Mouse (Mus musculus) liver, embryonic 15.5 days (tissue): ENCODE data around the gene Mef2a. TPM values are rescaled to one million over a fixed set of nuclear protein-coding genes. Genes with fewer than 3 reads are reported as not detected.
A peak's percentile ranks its signal among the peaks of the same experiment; 100 is the strongest.

Source experiments
- ATAC-seq: fragments of 200-750 bp; cut with Nextera tagmentation; 2 replicates; pipeline ENCODE4 v1.8.0; 2017; ENCODE audit warnings: moderate number of reproducible peaks, mild to moderate bottlenecking, moderate library complexity; ENCODE audit not compliant: insufficient read depth
- H3K27ac ChIP-seq: fragments of 300-500 bp; sonication (generic); replicated peaks from 2 replicates; pipeline ENCODE4 v1.5.1; 2015; ENCODE audit warnings: mild to moderate bottlenecking, inconsistent platforms
- H3K27me3 ChIP-seq: fragments of 300-500 bp; sonication (generic); 2 replicates; pipeline ENCODE4 v1.6.1; 2015; ENCODE audit warnings: mild to moderate bottlenecking, inconsistent platforms
- H3K36me3 ChIP-seq: fragments of 300-500 bp; sonication (generic); replicated peaks from 2 replicates; pipeline ENCODE4 v1.6.1; 2015; ENCODE audit warnings: moderate library complexity, mild to moderate bottlenecking, inconsistent platforms
- H3K4me1 ChIP-seq: fragments of 300-500 bp; sonication (generic); replicated peaks from 2 replicates; pipeline ENCODE4 v1.6.1; 2015; ENCODE audit warnings: inconsistent platforms
- H3K4me2 ChIP-seq: fragments of 300-500 bp; sonication (generic); 2 replicates; pipeline ENCODE4 v1.6.1; 2015; ENCODE audit warnings: moderate library complexity, mild to moderate bottlenecking, inconsistent platforms
- H3K4me3 ChIP-seq: fragments of 300-500 bp; sonication (generic); replicated peaks from 2 replicates; pipeline ENCODE4 v1.5.1; 2015; ENCODE audit warnings: mild to moderate bottlenecking, inconsistent platforms
- H3K9ac ChIP-seq: fragments of 300-500 bp; sonication (generic); 2 replicates; pipeline ENCODE4 v1.6.1; 2015; ENCODE audit warnings: moderate library complexity, mild to moderate bottlenecking, inconsistent platforms
- H3K9me3 ChIP-seq: fragments of 300-500 bp; sonication (generic); replicated peaks from 2 replicates; pipeline ENCODE4 v1.6.1; 2016; ENCODE audit warnings: inconsistent platforms
- WGBS: fragments of 180-500 bp; shearing (Covaris S2); methylation state at CpG from one replicate; pipeline ENCODE4 v1.1.7; 2015; ENCODE audit warnings: mixed read lengths; ENCODE audit not compliant: insufficient replicate concordance; 5-methylcytosine and 5-hydroxymethylcytosine counted together
- polyA plus RNA-seq: library from polyadenylated mRNA; unstranded; fragments of >200 nt; fragmentation: Nextera tagmentation; extraction: Ambion mirVana; gene quantifications from 2 replicates; pipeline ENCODE4 v1.2.1, GENCODE M21; 2015

Mef2a gene
- polyA plus RNA-seq, 1 experiment from 2014 or later: 10.9 TPM

GRCm38 (mm10) chr7:67390760-67391159 is 18.1 kb upstream of the Mef2a start:
- Histone ChIP-seq H3K27me3 (no peaks in the 10 kb centered on the region), H3K9me3 (no peaks in the 10 kb centered on the region), H3K27ac (no peak overlapping the region), H3K9ac (no peak overlapping the region), H3K36me3 (no peaks in the 10 kb centered on the region), H3K4me2 (no peak overlapping the region), H3K4me3 (no peak overlapping the region), H3K4me1 (no peaks in the 10 kb centered on the region)
- 62% methylated on average over 5 of the region's 5 CpGs for WGBS
- ATAC-seq: no peak

DNA sequence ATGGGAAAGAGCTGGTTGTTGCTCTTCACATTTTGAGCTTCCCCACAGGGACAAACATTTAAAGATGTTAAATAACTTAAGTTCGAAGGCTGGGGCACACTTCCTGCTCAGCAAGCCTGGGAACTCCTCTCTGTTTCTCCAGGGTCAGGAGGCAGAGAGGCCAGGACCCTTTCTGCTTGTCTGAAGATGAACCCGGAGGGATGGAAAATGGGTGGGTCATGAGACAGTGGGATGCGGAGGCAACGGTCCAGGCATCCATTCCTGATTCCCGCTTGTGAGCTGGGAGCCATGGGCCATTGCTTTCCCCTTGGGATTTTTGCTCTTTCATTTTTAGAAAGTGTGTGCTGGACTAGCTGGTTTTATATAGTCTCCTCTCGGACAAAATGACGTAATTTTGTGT is 17.4 kb upstream of the Mef2a start:
- no peaks in the 10 kb centered on the region for H3K4me1 ChIP-seq
- no peaks in the 10 kb centered on the region for H3K36me3 ChIP-seq
- 0 out of 2 replicates have a peak, but pooled peaks cover 1% of the 10 kb centered on the region for H3K27me3 ChIP-seq
- H3K27ac ChIP-seq: no peak overlapping the region
- H3K9me3 ChIP-seq: no peaks in the 10 kb centered on the region
- no peak overlapping the region for H3K4me2 ChIP-seq
- 71% methylated on average over 7 of the region's 7 CpGs for WGBS
- H3K4me3 ChIP-seq: no peak overlapping the region
- ATAC-seq: no peak
- no peak overlapping the region for H3K9ac ChIP-seq

- no peak overlapping the region for H3K9ac ChIP-seq
- H3K4me2 ChIP-seq: no peak overlapping the region
- ATAC-seq: no peak
- H3K4me3 ChIP-seq: no peak overlapping the region
- H3K9me3 ChIP-seq: no peaks in the 10 kb centered on the region
- 0 out of 2 replicates have a peak, but pooled peaks cover 4% of the 10 kb centered on the region for H3K27me3 ChIP-seq
- H3K27ac ChIP-seq: no peak overlapping the region
- H3K4me1 ChIP-seq: no peaks in the 10 kb centered on the region
- WGBS: 64% methylated on average over 6 of the region's 6 CpGs
- H3K36me3 ChIP-seq: no peaks in the 10 kb centered on the region
These were observed 12.5 kb upstream of the Mef2a start for GRCm38 (mm10) chr7:67384942-67385872.

GRCm38 (mm10) chr7:67380174-67381129 is 7.8 kb upstream of the Mef2a start:
- H3K27me3 ChIP-seq: 0 out of 2 replicates have a peak, but pooled peaks cover 4% of the 10 kb centered on the region
- WGBS: 59% methylated on average over 6 of the region's 6 CpGs
- no peak overlapping the region for H3K4me3 ChIP-seq
- H3K9ac ChIP-seq: no peak overlapping the region
- H3K36me3 ChIP-seq: no peaks in the 10 kb centered on the region
- H3K4me1 ChIP-seq: no peaks in the 10 kb centered on the region
- H3K4me2 ChIP-seq: no peak overlapping the region
- no peaks in the 10 kb centered on the region for H3K9me3 ChIP-seq
- no peak for ATAC-seq
- H3K27ac ChIP-seq: no peak overlapping the region

- 76% methylated on average over 6 of the region's 6 CpGs for WGBS
- Histone ChIP-seq H3K27me3 (no peaks in the 10 kb centered on the region; the same call in 1 of the 2 replicates), H3K9ac (no peak overlapping the region), H3K27ac (no peak overlapping the region), H3K4me3 (no peak overlapping the region), H3K4me1 (peaks cover 20% of the 10 kb centered on the region), H3K4me2 (no peak overlapping the region), H3K9me3 (no peaks in the 10 kb centered on the region), H3K36me3 (no peaks in the 10 kb centered on the region)
- no peak for ATAC-seq
These were observed 4.1 kb upstream of the Mef2a start for GRCm38 (mm10) chr7:67376796-67377195.

- H3K4me2 ChIP-seq: peak overlapping the region; percentile 99
- no peak for ATAC-seq
- H3K9ac ChIP-seq: no peak overlapping the region
- no peaks in the 10 kb centered on the region for H3K9me3 ChIP-seq
- peak overlapping the region; percentile 92; the same call in 1 of the 2 replicates for H3K27ac ChIP-seq
- peak overlapping the region; percentile 91; the same call in 1 of the 2 replicates for H3K4me3 ChIP-seq
- WGBS: 17% methylated on average over 5 of the region's 5 CpGs
- peaks cover 29% of the 10 kb centered on the region for H3K4me1 ChIP-seq
- H3K27me3 ChIP-seq: no peaks in the 10 kb centered on the region; the same call in 1 of the 2 replicates
- H3K36me3 ChIP-seq: no peaks in the 10 kb centered on the region
These were observed 1.3 kb upstream of the Mef2a start for GRCm38 (mm10) chr7:67373975-67374374.

- Histone ChIP-seq H3K27me3 (no peaks in the 10 kb centered on the region; the same call in 1 of the 2 replicates), H3K27ac (peak overlapping the region; percentile 92), H3K4me1 (peaks cover 32% of the 10 kb centered on the region), H3K36me3 (no peaks in the 10 kb centered on the region), H3K9me3 (no peaks in the 10 kb centered on the region), H3K4me3 (peak overlapping the region; percentile 91), H3K4me2 (peak overlapping the region; percentile 99), H3K9ac (peak overlapping the region; percentile 95)
- WGBS: 12% methylated on average over 6 of the region's 6 CpGs
- ATAC-seq: no peak
These were observed 914 bp upstream of the Mef2a start for GRCm38 (mm10) chr7:67373584-67373960.

- ATAC-seq: peak; percentile 72
- under 1% methylated on average over 59 of the region's 75 CpGs for WGBS
These were observed 576 bp downstream of the Mef2a start for GRCm38 (mm10) chr7:67371891-67372672.

DNA sequence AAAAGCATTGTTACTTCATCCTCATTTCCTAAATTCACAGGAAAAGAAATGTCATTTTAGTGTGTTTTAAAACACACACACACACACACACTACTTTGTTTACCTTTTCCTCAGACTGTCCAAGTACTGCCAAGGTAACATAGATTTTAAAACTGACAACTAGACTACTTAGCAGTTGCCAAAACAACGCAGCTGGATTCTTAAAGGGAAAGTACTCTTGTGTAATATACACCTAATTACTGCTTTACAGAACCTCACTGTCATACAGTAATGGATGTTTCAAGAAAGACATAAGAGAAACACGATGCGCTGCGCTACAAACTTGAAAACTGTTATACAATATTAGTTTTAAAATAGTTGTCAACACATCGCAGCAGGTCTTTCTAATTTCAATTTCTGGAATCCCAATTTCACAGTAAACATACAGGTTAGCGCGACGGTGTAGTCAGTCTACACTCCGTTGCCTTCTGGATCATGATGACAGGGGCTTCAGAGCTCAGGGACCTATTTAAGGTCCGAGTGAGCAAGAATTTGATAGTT is 1.2 kb downstream of the Mef2a start:
- H3K27me3 ChIP-seq: no peaks in the 10 kb centered on the region; the same call in 1 of the 2 replicates
- peak overlapping the region; percentile 91 for H3K4me3 ChIP-seq
- H3K9ac ChIP-seq: peak overlapping the region; percentile 95
- 9% methylated on average over 10 of the region's 10 CpGs for WGBS
- no peak for ATAC-seq
- peak overlapping the region; percentile 99 for H3K4me2 ChIP-seq
- peak overlapping the region; percentile 92 for H3K27ac ChIP-seq
- peaks cover 38% of the 10 kb centered on the region for H3K4me1 ChIP-seq
- no peaks in the 10 kb centered on the region for H3K36me3 ChIP-seq
- no peaks in the 10 kb centered on the region for H3K9me3 ChIP-seq

More at GRCm38 (mm10) chr7:67371891-67372672, 576 bp downstream of the Mef2a start:
- peak overlapping the region; percentile 99 for H3K4me2 ChIP-seq
- no peaks in the 10 kb centered on the region for H3K9me3 ChIP-seq
- H3K9ac ChIP-seq: peak overlapping the region; percentile 95
- H3K4me1 ChIP-seq: peaks cover 35% of the 10 kb centered on the region
- H3K27ac ChIP-seq: peak overlapping the region; percentile 92
- H3K36me3 ChIP-seq: no peaks in the 10 kb centered on the region
- peak overlapping the region; percentile 91 for H3K4me3 ChIP-seq
- H3K27me3 ChIP-seq: no peaks in the 10 kb centered on the region; the same call in 1 of the 2 replicates

- Histone ChIP-seq H3K27ac (no peak overlapping the region), H3K9ac (no peak overlapping the region), H3K4me3 (no peak overlapping the region), H3K27me3 (no peaks in the 10 kb centered on the region), H3K4me1 (peaks cover 42% of the 10 kb centered on the region), H3K4me2 (no peak overlapping the region), H3K9me3 (no peaks in the 10 kb centered on the region), H3K36me3 (no peaks in the 10 kb centered on the region)
- no peak for ATAC-seq
- WGBS: 50% methylated on average over 4 of the region's 4 CpGs
These were observed 3.0 kb downstream of the Mef2a start for GRCm38 (mm10) chr7:67369645-67370044.
